Mouse (Mus musculus) spleen, postnatal 14 days (tissue): ENCODE results near the gene Reln.

Source experiments
- DNase-seq, 2 experiments: peaks; one replicate each; pipeline ENCODE4 v3.0.0; 2021 to 2022; ENCODE audit warnings: low spot score in 2 of 2

The Reln gene

GRCm38 (mm10) chr5:22307853-22308252 lies 36.6 kb downstream of the Reln start:
- no peak for DNase-seq

GRCm38 (mm10) chr5:22307072-22307471 lies 37.4 kb downstream of the Reln start:
- no peak for DNase-seq

- DNase-seq = no peak
Observed at GRCm38 (mm10) chr5:22303709-22304108, 40.8 kb downstream of the Reln start.

GRCm38 (mm10) chr5:22302309-22302708 lies 42.2 kb downstream of the Reln start:
- no peak for DNase-seq

- no peak for DNase-seq
Observed at GRCm38 (mm10) chr5:22300788-22301187, 43.7 kb downstream of the Reln start.

- no peak for DNase-seq
Observed at GRCm38 (mm10) chr5:22300046-22300445, 44.5 kb downstream of the Reln start.

GRCm38 (mm10) chr5:22295161-22295560 lies 49.3 kb downstream of the Reln start:
- DNase-seq = no peak

- DNase-seq = no peak
Observed at GRCm38 (mm10) chr5:22291409-22291808, 53.1 kb downstream of the Reln start.

GRCm38 (mm10) chr5:22285396-22285795 lies 59.1 kb downstream of the Reln start:
- no peak for DNase-seq

GRCm38 (mm10) chr5:22282141-22282665 lies 62.3 kb downstream of the Reln start:
- no peak for DNase-seq

- DNase-seq = no peak
Observed at GRCm38 (mm10) chr5:22280534-22281164, 63.9 kb downstream of the Reln start.

GRCm38 (mm10) chr5:22279201-22279600 lies 65.3 kb downstream of the Reln start:
- DNase-seq = no peak

- DNase-seq = no peak
Observed at GRCm38 (mm10) chr5:22274134-22274533, 70.4 kb downstream of the Reln start.

GRCm38 (mm10) chr5:22266489-22267301 lies 77.8 kb downstream of the Reln start:
- no peak for DNase-seq

- DNase-seq = no peak
Observed at GRCm38 (mm10) chr5:22262351-22262765, 82.1 kb downstream of the Reln start.

GRCm38 (mm10) chr5:22255346-22255745 lies 89.2 kb downstream of the Reln start:
- no peak for DNase-seq

- DNase-seq = no peak
Observed at GRCm38 (mm10) chr5:22253910-22254309, 90.6 kb downstream of the Reln start.

GRCm38 (mm10) chr5:22253318-22253717 lies 91.2 kb downstream of the Reln start:
- DNase-seq = no peak

- no peak for DNase-seq
Observed at GRCm38 (mm10) chr5:22247850-22248249, 96.7 kb downstream of the Reln start.

- no peak for DNase-seq
Observed at GRCm38 (mm10) chr5:22245056-22245455, 99.4 kb downstream of the Reln start.

- DNase-seq = no peak
Observed at GRCm38 (mm10) chr5:22243538-22243937, 101.0 kb downstream of the Reln start.

GRCm38 (mm10) chr5:22241560-22241959 lies 102.9 kb downstream of the Reln start:
- DNase-seq = no peak

- no peak for DNase-seq
Observed at GRCm38 (mm10) chr5:22236801-22237200, 107.7 kb downstream of the Reln start.
